Mouse (Mus musculus): ENCODE results near the gene BC048562.

DNA sequence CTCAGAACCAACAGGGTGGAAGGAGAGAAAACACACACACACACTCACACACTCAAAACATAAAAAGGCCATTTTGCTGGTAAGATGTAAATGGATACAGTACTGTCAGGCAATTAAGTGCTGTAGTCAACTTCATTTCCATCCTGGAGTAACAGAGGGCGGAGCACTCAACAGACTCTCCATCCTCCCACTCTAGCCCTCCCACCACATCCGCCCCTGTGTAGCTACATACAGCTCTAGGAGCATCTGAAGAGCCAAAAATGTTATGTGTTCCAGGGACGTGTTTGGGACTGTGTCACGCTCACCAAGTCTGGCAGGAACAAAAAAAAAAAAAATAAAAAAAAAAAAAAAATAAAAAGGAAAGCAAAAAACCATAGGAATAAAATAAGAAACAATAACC is 33.2 kb upstream of the BC048562 start:
- TF ChIP-seq CTCF (IDR thresholded peaks at IDR 0.05) (no peak), POLR2A (IDR thresholded peaks at IDR 0.05; ENCODE audit: insufficient read depth, low read depth, low read length) (no peak), EP300 (IDR thresholded peaks at IDR 0.05; ENCODE audit: insufficient read depth, low read depth, low read length) (no peak)
